In the genomic region with DNA sequence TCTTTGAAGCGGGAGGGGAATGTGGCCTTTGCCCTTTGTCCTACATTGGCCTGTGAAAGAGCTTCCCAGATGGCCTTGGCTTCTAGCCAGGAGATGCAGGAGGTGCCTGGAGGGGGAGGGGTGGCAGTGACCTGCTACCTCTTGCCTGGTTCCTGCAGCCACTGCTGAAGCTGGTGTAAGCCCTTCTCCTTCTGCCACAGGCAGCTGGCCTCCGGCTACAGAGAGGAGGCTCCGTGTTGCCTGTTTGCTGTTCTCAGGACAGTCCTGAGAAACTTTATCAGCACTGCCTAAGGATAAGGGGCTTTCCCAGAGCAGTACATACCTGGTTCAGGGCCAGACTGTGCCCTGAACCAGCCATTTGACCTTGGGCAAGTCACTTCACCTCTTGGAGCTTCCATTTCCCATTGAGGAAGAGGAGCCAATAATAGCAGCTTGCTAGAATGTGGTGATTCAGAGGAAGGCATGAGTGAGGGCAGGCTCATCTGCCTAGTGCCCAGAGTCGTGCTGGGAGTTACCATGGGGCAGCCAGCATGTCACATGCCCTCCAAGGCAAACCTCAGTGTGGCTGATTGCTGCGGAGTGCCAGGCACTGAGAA, we compare ENCODE assay signal across 8 mouse cellular contexts. TPM values are rescaled to one million over a fixed set of nuclear protein-coding genes. Genes with fewer than 3 reads are reported as not detected.
DNase-seq lines count a peak whose midpoint lies in the region; ATAC-seq and TF ChIP-seq lines count a peak whose summit lies in the region.

No protein-coding gene starts in this region.

- no peak overlapping the region for H3K27ac ChIP-seq in hindbrain, postnatal 0 days
- H3K27ac ChIP-seq in hindbrain, embryonic 13.5 days: no peak overlapping the region
- H3K27ac ChIP-seq in bone marrow macrophage, adult 2 months (ENCODE audit: insufficient read depth, low read depth, low read length): peak overlapping the region; percentile 3
- peak overlapping the region; percentile 77 for H3K27ac ChIP-seq in kidney, adult 2 months (ENCODE audit: insufficient read depth, low read depth, low read length)

- no peak for TF ChIP-seq CTCF in hindbrain, postnatal 0 days (IDR thresholded peaks at IDR 0.05; ENCODE audit: low read depth)
- TF ChIP-seq CTCF in bone marrow macrophage, adult 2 months (IDR thresholded peaks at IDR 0.05; ENCODE audit: low read depth, low read length): no peak
- no peak for TF ChIP-seq CTCF in kidney, adult 2 months (conservative IDR thresholded peaks at IDR 0.05; ENCODE audit: insufficient read depth, insufficient read length, low read depth, low read length)

- H3K27me3 ChIP-seq in hindbrain, postnatal 0 days (ENCODE audit: insufficient read depth, low read length): no peaks in the 10 kb centered on the region; the same call in 1 of the 2 replicates
- no peaks in the 10 kb centered on the region for H3K27me3 ChIP-seq in hindbrain, embryonic 13.5 days
- H3K27me3 ChIP-seq in kidney, adult 2 months (replicated peaks; ENCODE audit: control insufficient read depth, insufficient read depth, low read length): no peaks in the 10 kb centered on the region

- no peak overlapping the region for H3K4me2 ChIP-seq in hindbrain, postnatal 0 days (ENCODE audit: low read depth, low read length)
- H3K4me2 ChIP-seq in hindbrain, embryonic 13.5 days: no peak overlapping the region

- H3K9me3 ChIP-seq in hindbrain, postnatal 0 days (ENCODE audit: low read length): no peaks in the 10 kb centered on the region
- no peaks in the 10 kb centered on the region for H3K9me3 ChIP-seq in hindbrain, embryonic 13.5 days

- no peak overlapping the region for H3K9ac ChIP-seq in hindbrain, postnatal 0 days (replicated peaks; ENCODE audit: low read length)
- no peak overlapping the region for H3K9ac ChIP-seq in hindbrain, embryonic 13.5 days

- TF ChIP-seq POLR2A in bone marrow macrophage, adult 2 months (IDR thresholded peaks at IDR 0.05; ENCODE audit: borderline replicate concordance, low read depth, low read length): no peak
- TF ChIP-seq POLR2A in kidney, adult 2 months (IDR thresholded peaks at IDR 0.05; ENCODE audit: low read depth, low read length): no peak

- no peak overlapping the region for H3K4me3 ChIP-seq in hindbrain, postnatal 0 days (ENCODE audit: low read length)
- H3K4me3 ChIP-seq in hindbrain, embryonic 13.5 days: no peak overlapping the region
- no peak overlapping the region for H3K4me3 ChIP-seq in bone marrow macrophage, adult 2 months (ENCODE audit: insufficient read depth, low read length)
- no peak overlapping the region for H3K4me3 ChIP-seq in kidney, adult 2 months (ENCODE audit: insufficient read depth, low read depth, low read length)

- H3K4me1 ChIP-seq in hindbrain, postnatal 0 days (ENCODE audit: insufficient read depth, low read length): 0 out of 2 replicates have a peak, but pooled peaks cover 3% of the 10 kb centered on the region
- H3K4me1 ChIP-seq in hindbrain, embryonic 13.5 days (replicated peaks): peaks cover 18% of the 10 kb centered on the region
- peaks cover 52% of the 10 kb centered on the region for H3K4me1 ChIP-seq in bone marrow macrophage, adult 2 months (ENCODE audit: control insufficient read depth, insufficient read depth, low read length)
- peaks cover 25% of the 10 kb centered on the region for H3K4me1 ChIP-seq in kidney, adult 2 months (ENCODE audit: control insufficient read depth, insufficient read depth, low read length)

- ATAC-seq in hindbrain, postnatal 0 days: no peak
- ATAC-seq in hindbrain, embryonic 13.5 days (ENCODE audit: low FRiP score): no peak

- DNase-seq in hindbrain, postnatal 0 days (ENCODE audit: low spot score): peak; percentile 51
- DNase-seq in gastrocnemius, postnatal 10 days: peak; percentile 43
- peak; percentile 98 for DNase-seq in kidney, adult 2 months
- DNase-seq in lung, postnatal 14 days: peak; percentile 71
- no peak for DNase-seq in thymus, postnatal 0 days (ENCODE audit: low spot score)
- no peak for DNase-seq in layer of hippocampus, postnatal 25 days (ENCODE audit: extremely low spot score in 1 of 2, low spot score in 1 of 2)

- WGBS in hindbrain, postnatal 0 days: 43% methylated on average over 5 of the region's 5 CpGs
- WGBS in hindbrain, embryonic 13.5 days: 52% methylated on average over 5 of the region's 5 CpGs
- 27% methylated on average over 5 of the region's 5 CpGs for WGBS in kidney, adult 2 months

- no peaks in the 10 kb centered on the region for H3K36me3 ChIP-seq in hindbrain, postnatal 0 days (ENCODE audit: insufficient read depth, low read length)
- H3K36me3 ChIP-seq in hindbrain, embryonic 13.5 days: no peaks in the 10 kb centered on the region
- no peaks in the 10 kb centered on the region; the same call in 1 of the 2 replicates for H3K36me3 ChIP-seq in kidney, adult 2 months (ENCODE audit: control insufficient read depth, insufficient read depth, low read length)

RNA-seq across cellular contexts. Expression of gene Tgm2, which starts 15.7 kb away (rescaled TPM):
- total RNA-seq in hindbrain, postnatal 0 days (2014; rRNA removed): 13.6 and 14.4 TPM in 2 replicates
- 6.5 and 7.1 TPM in 2 replicates for polyA plus RNA-seq in hindbrain, postnatal 0 days (2015; fragmentation: Nextera tagmentation; extraction: Ambion mirVana)
- 10.1 TPM in 2 replicates for polyA plus RNA-seq in hindbrain, embryonic 13.5 days (2015; fragmentation: Nextera tagmentation; extraction: Ambion mirVana)
- polyA plus RNA-seq in bone marrow macrophage, adult 2 months (2012; ENCODE audit: insufficient read depth, insufficient read length, missing spikeins): 13.2 and 14.6 TPM in 2 replicates
- 10 to 100 TPM; 55.0 to 69.1 TPM for total RNA-seq in gastrocnemius, postnatal 10 days (2021)
- 217 and 221 TPM in 2 replicates for polyA plus RNA-seq in kidney, adult 2 months (2012; rRNA removed)
- polyA plus RNA-seq in thymus, postnatal 0 days (2015; fragmentation: Nextera tagmentation; extraction: Ambion mirVana): 8.5 and 9.0 TPM in 2 replicates
- 10 to 100 TPM in 1 of 2 experiments, 1 to 10 TPM in 1; 6.3 to 11.2 TPM for total RNA-seq in layer of hippocampus, postnatal 25 days (2021)

Comparison
In these comparisons a context has a peak if more than half of its experiments do, and no peak if none do; other contexts are left out.
1. DNase-seq: peak in hindbrain, postnatal 0 days (single experiment), gastrocnemius, postnatal 10 days (single experiment), kidney, adult 2 months (single experiment) and lung, postnatal 14 days (single experiment); none in thymus, postnatal 0 days (single experiment) and layer of hippocampus, postnatal 25 days (0 of 2).
2. H3K27ac ChIP-seq: peak in bone marrow macrophage, adult 2 months (single experiment) and kidney, adult 2 months (single experiment); none in hindbrain, postnatal 0 days (single experiment) and hindbrain, embryonic 13.5 days (single experiment).
3. RNA of gene Tgm2, which starts 15.7 kb away (polyA plus RNA-seq): 217 to 221 TPM in kidney, adult 2 months; 13.2 to 14.6 TPM in bone marrow macrophage, adult 2 months, 10.1 TPM in hindbrain, embryonic 13.5 days, 8.5 to 9.0 TPM in thymus, postnatal 0 days and 6.5 to 7.1 TPM in hindbrain, postnatal 0 days; every median in the first group is over 10 times any median in the second.